Mouse (Mus musculus) testis, adult 2 months (tissue): Measurements from ENCODE around the gene Zw10.

Source experiments
- CTCF ChIP-seq: fragments of 200-500 bp; IDR thresholded peaks from 2 replicates; pipeline ENCODE4 v1.5.1; 2012; ENCODE audit warnings: low read depth, mild to moderate bottlenecking, inconsistent platforms, low read length, moderate library complexity; ENCODE audit not compliant: control insufficient read depth, insufficient read depth, insufficient replicate concordance
- POLR2A ChIP-seq: fragments of 200-500 bp; IDR thresholded peaks from 2 replicates; pipeline ENCODE4 v1.6.1; 2012; ENCODE audit warnings: low read depth, mild to moderate bottlenecking, inconsistent platforms, low read length, moderate library complexity; ENCODE audit not compliant: control insufficient read depth

- TF ChIP-seq CTCF (no peak), POLR2A (no peak)
Measured at GRCm38 (mm10) chr9:49076847-49077246, 21.4 kb downstream of the Zw10 start.
